Mouse (Mus musculus) induced T-regulatory cell, adult 2 months (primary cell): ENCODE measurements around the gene Prkg1.

Experiments
- DNase-seq: peaks from one replicate; pipeline ENCODE4 v3.0.0-alpha.2; 2012; ENCODE audit warnings: low read depth

The Prkg1 gene

GRCm38 (mm10) chr19:31621716-31622115 is 143.1 kb downstream of the Prkg1 start:
- DNase-seq, result no peak

GRCm38 (mm10) chr19:31616830-31617229 is 148.0 kb downstream of the Prkg1 start:
- DNase-seq, result no peak

GRCm38 (mm10) chr19:31616159-31616558 is 148.7 kb downstream of the Prkg1 start:
- no peak for DNase-seq

GRCm38 (mm10) chr19:31613146-31613545 is 151.7 kb downstream of the Prkg1 start:
- DNase-seq, result no peak

- DNase-seq, result no peak
These were observed 162.3 kb downstream of the Prkg1 start for GRCm38 (mm10) chr19:31602578-31602977.

- no peak for DNase-seq
These were observed 170.8 kb downstream of the Prkg1 start for GRCm38 (mm10) chr19:31594011-31594410.

- DNase-seq, result no peak
These were observed 174.1 kb downstream of the Prkg1 start for GRCm38 (mm10) chr19:31590701-31591100.

GRCm38 (mm10) chr19:31577092-31577491 is 187.7 kb downstream of the Prkg1 start:
- DNase-seq, result no peak

GRCm38 (mm10) chr19:31564329-31564728 is 200.5 kb downstream of the Prkg1 start:
- no peak for DNase-seq

- DNase-seq, result no peak
These were observed 218.8 kb downstream of the Prkg1 start for GRCm38 (mm10) chr19:31546063-31546462.

- no peak for DNase-seq
These were observed 233.5 kb downstream of the Prkg1 start for GRCm38 (mm10) chr19:31531249-31531740.

GRCm38 (mm10) chr19:31530616-31531015 is 234.2 kb downstream of the Prkg1 start:
- DNase-seq, result no peak

- DNase-seq, result no peak
These were observed 234.9 kb downstream of the Prkg1 start for GRCm38 (mm10) chr19:31529890-31530289.

- no peak for DNase-seq
These were observed 250.3 kb downstream of the Prkg1 start for GRCm38 (mm10) chr19:31514490-31514889.

- no peak for DNase-seq
These were observed 257.0 kb downstream of the Prkg1 start for GRCm38 (mm10) chr19:31507831-31508230.

GRCm38 (mm10) chr19:31506296-31506695 is 258.5 kb downstream of the Prkg1 start:
- no peak for DNase-seq

GRCm38 (mm10) chr19:31505041-31505440 is 259.8 kb downstream of the Prkg1 start:
- no peak for DNase-seq

- no peak for DNase-seq
These were observed 267.4 kb downstream of the Prkg1 start for GRCm38 (mm10) chr19:31497386-31497785.

- DNase-seq, result no peak
These were observed 275.2 kb downstream of the Prkg1 start for GRCm38 (mm10) chr19:31489606-31490005.

- DNase-seq, result no peak
These were observed 293.1 kb downstream of the Prkg1 start for GRCm38 (mm10) chr19:31471766-31472165.

- DNase-seq, result no peak
These were observed 304.6 kb downstream of the Prkg1 start for GRCm38 (mm10) chr19:31460188-31460587.

- no peak for DNase-seq
These were observed 320.7 kb downstream of the Prkg1 start for GRCm38 (mm10) chr19:31444101-31444500.

- DNase-seq, result no peak
These were observed 322.5 kb downstream of the Prkg1 start for GRCm38 (mm10) chr19:31442311-31442710.

- no peak for DNase-seq
These were observed 331.4 kb downstream of the Prkg1 start for GRCm38 (mm10) chr19:31433446-31433845.

- no peak for DNase-seq
These were observed 333.4 kb downstream of the Prkg1 start for GRCm38 (mm10) chr19:31431411-31431810.
